Mouse (Mus musculus): ENCODE measurements around the gene Ppox.

DNA sequence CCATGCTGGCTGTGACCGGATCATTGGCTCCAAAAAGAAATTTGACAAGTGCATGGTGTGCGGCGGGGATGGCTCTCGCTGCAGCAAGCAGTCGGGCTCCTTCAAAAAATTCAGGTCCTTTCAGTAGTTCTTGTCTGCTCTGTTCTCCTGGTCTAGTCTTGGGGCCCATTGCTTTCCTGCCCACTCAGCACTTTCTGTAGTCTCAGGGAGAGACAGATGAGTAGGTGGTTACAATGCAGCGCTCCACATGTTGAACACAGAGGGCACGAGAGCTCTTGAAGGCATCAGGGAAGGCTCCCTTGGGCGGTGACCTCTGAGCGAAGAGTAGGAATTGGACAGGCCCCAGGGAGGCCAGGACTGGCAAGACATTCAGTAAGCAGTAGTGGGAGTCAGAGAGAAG lies 23.2 kb downstream of the Ppox start:
- TF ChIP-seq TAL1 (conservative IDR thresholded peaks at IDR 0.05; ENCODE audit: low read depth, low read length), result no peak
- TF ChIP-seq CTCF (IDR thresholded peaks at IDR 0.05; ENCODE audit: low read depth, low read length), result no peak
- TF ChIP-seq POLR2AphosphoS5 (IDR thresholded peaks at IDR 0.05; ENCODE audit: insufficient replicate concordance, low read depth, low read length), result no peak
- TF ChIP-seq GATA1 (IDR thresholded peaks at IDR 0.05; ENCODE audit: borderline replicate concordance, low read length), result no peak

Data from G1E (cell line).